Mouse (Mus musculus): Measurements from ENCODE around the gene Traip.

DNA sequence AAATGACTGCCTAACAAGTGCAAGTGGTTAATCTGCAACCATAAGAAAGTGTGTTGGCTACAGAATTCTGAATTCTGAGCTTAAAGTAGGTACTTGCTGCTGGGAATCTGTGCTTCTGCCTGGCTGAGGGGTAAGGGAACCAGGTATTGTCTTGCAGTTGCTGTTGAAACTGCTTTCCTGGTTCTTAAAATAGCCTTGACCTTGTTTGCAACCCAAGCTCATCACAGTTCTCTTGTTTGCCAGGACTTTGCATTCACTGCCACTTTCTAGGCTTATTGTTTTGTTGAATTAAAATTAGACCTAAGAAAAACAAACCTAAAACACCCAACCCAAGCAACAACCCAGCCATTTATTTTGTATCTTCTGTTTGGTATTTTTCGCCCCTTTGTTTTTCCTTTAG is 70.8 kb downstream of the Traip start:
- no peak for TF ChIP-seq CTCF (IDR thresholded peaks at IDR 0.05)
- TF ChIP-seq EP300 (IDR thresholded peaks at IDR 0.05): no peak
